Mouse (Mus musculus) liver, embryonic 11.5 days (tissue): ENCODE measurements around the gene Ccr1l1. TPM values are rescaled to one million over a fixed set of nuclear protein-coding genes. Genes with fewer than 3 reads are reported as not detected.

Experiments
- ATAC-seq: fragments of 200-750 bp; cut with Nextera tagmentation; replicated peaks from 2 replicates; pipeline ENCODE4 v1.8.0; 2017; ENCODE audit warnings: moderate number of reproducible peaks, mild to moderate bottlenecking, moderate TSS enrichment, moderate library complexity; ENCODE audit not compliant: low FRiP score
- DNase-seq: peaks from one replicate; pipeline ENCODE4 v3.0.0-alpha.2; 2017; ENCODE audit warnings: low spot score
- H3K27ac ChIP-seq: fragments of 300-500 bp; sonication (generic); 2 replicates; pipeline ENCODE4 v1.5.1; 2014; ENCODE audit warnings: mild to moderate bottlenecking, low read depth, low read length, control low read depth
- H3K27me3 ChIP-seq: fragments of 300-500 bp; sonication (generic); replicated peaks from 2 replicates; pipeline ENCODE4 v1.6.1; 2014; ENCODE audit warnings: low read length, mixed read lengths; ENCODE audit not compliant: control insufficient read depth, insufficient read depth
- H3K36me3 ChIP-seq: fragments of 300-500 bp; sonication (generic); 2 replicates; pipeline ENCODE4 v1.6.1; 2014; ENCODE audit warnings: mild to moderate bottlenecking, low read length, moderate library complexity, mixed read lengths; ENCODE audit not compliant: control insufficient read depth, insufficient read depth
- H3K4me1 ChIP-seq: fragments of 300-500 bp; sonication (generic); replicated peaks from 2 replicates; pipeline ENCODE4 v1.6.1; 2014; ENCODE audit warnings: low read length, mixed read lengths; ENCODE audit not compliant: control insufficient read depth, insufficient read depth
- H3K4me2 ChIP-seq: fragments of 300-500 bp; sonication (generic); 2 replicates; pipeline ENCODE4 v1.6.1; 2014; ENCODE audit warnings: mild to moderate bottlenecking, control low read depth, moderate library complexity
- H3K4me3 ChIP-seq: fragments of 300-500 bp; sonication (generic); 2 replicates; pipeline ENCODE4 v1.5.1; 2014; ENCODE audit warnings: low read depth, low read length, control low read depth
- H3K9ac ChIP-seq: fragments of 300-500 bp; sonication (generic); 2 replicates; pipeline ENCODE4 v1.6.1; 2014; ENCODE audit warnings: low read depth, low read length, control low read depth
- H3K9me3 ChIP-seq: fragments of 300-500 bp; sonication (generic); 2 replicates; pipeline ENCODE4 v1.6.1; 2016; ENCODE audit warnings: low read length, inconsistent platforms, mixed read lengths; ENCODE audit not compliant: control insufficient read depth
- WGBS: fragments of 180-500 bp; shearing (Covaris S2); extraction: QIAGEN DNeasy Blood & Tissue Kit; methylation state at CpG from one replicate; pipeline ENCODE4 v1.1.7; 2014; 5-methylcytosine and 5-hydroxymethylcytosine counted together
- polyA plus RNA-seq: library from polyadenylated mRNA; unstranded; fragments of >200 nt; fragmentation: Nextera tagmentation; extraction: Ambion mirVana; gene quantifications from 2 replicates; pipeline ENCODE4 v1.2.1, GENCODE M21; 2014

Gene Ccr1l1
- polyA plus RNA-seq, 1 experiment from 2014 or later: not detected

DNA sequence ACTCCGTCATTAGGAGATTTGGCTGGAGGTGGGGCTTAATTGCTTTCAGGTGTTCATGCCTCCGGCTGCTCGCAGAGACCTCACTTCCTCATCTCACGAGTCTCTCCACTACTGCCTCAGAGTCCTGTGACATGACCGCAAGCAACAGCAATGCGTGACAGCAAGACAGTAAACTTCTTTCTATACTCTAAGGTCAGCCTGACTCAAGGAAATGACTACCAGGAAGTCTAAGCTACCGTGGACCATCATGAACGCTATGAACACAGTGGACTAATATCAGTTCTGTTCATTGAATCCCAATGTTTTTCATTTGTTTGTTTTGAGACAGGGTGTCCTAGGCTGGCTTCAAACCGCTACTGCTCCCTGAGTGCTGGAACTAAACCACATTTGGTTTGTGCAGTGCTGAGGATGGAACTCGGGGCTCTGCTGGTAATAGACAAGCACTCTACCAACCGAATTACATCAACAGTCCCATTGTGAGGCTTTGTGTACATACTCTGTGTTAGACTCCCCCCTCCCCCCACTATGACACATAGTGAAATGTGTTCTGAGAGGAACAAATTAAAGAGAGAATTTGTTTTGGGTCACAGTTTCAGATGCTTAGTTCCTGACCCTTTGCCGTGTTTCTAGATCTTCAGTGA is 50.0 kb downstream of the Ccr1l1 start:
- DNase-seq (no peak), ATAC-seq (no peak)
- Histone ChIP-seq H3K9ac (peak overlapping the region; percentile 28), H3K4me1 (peaks cover 39% of the 10 kb centered on the region), H3K27ac (peak overlapping the region; percentile 65), H3K4me3 (0 out of 2 replicates have a peak overlapping the region, but pooled peaks have one; percentile 3), H3K9me3 (no peaks in the 10 kb centered on the region), H3K4me2 (peak overlapping the region; percentile 57), H3K36me3 (no peaks in the 10 kb centered on the region), H3K27me3 (no peaks in the 10 kb centered on the region)
- 31% methylated on average over 12 of the region's 12 CpGs for WGBS

DNA sequence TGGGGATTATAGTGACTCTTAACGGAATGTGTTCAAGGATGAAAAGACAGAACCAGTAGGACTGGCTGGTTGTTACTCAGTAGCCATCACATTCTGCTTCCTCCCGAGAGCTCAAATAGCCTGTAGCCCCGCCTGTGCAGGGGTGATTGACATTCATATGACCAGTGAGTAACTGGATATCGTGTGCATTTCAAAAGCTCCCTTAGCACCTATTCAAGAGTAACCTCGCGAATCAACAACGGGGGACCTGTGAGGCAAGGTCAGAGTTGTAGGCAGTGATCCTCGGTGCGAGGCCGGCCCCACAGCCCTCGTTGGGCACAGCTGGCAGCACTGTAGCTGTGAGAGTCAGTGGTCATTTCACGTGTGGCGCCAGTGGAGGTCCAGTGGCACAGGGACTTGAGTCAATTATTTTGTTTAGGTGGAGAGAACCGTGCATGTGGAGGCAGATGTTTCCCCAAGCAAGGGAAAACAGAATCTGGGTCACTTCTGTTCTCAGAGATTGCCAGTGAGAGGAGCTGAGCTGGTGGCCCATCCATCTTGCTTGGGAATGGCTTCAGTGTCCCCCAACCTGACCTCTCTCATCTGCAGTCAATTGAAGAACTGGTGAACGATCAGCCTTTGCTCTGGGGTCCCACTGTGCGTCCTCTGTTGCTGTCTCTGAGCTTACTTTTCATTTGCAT is 50.8 kb downstream of the Ccr1l1 start:
- H3K4me1 ChIP-seq: peaks cover 37% of the 10 kb centered on the region
- peak overlapping the region; percentile 4; the same call in 1 of the 2 replicates for H3K27ac ChIP-seq
- 0 out of 2 replicates have a peak overlapping the region, but pooled peaks have one; percentile 4 for H3K9ac ChIP-seq
- H3K27me3 ChIP-seq: no peaks in the 10 kb centered on the region
- no peak for ATAC-seq
- H3K4me2 ChIP-seq: peak overlapping the region; percentile 57
- no peaks in the 10 kb centered on the region for H3K9me3 ChIP-seq
- H3K4me3 ChIP-seq: no peak overlapping the region
- DNase-seq: no peak
- 51% methylated on average over 16 of the region's 16 CpGs for WGBS
- no peaks in the 10 kb centered on the region for H3K36me3 ChIP-seq

Other genes starting within 250 kb of the Ccr1l1 start
- gene Cxcr6, start 171.9 kb downstream of the Ccr1l1 start, polyA plus RNA-seq: 0.22 TPM in 1 of 2 replicates, not detected in the other
- 7.2 and 8.3 TPM in 2 replicates for gene Fyco1, start 126.5 kb downstream of the Ccr1l1 start, polyA plus RNA-seq
- gene Xcr1, start 116.4 kb downstream of the Ccr1l1 start, polyA plus RNA-seq: not detected in 2 replicates
- 1.9 and 2.0 TPM in 2 replicates for gene Ccr1, start 9.7 kb downstream of the Ccr1l1 start, polyA plus RNA-seq
- 0.04 and 0.05 TPM in 2 replicates for gene Ccr3, start 43.6 kb upstream of the Ccr1l1 start, polyA plus RNA-seq
- gene Ccr2, start 123.5 kb upstream of the Ccr1l1 start, polyA plus RNA-seq: 0.64 and 0.80 TPM in 2 replicates
- gene Ccr5, start 143.1 kb upstream of the Ccr1l1 start, polyA plus RNA-seq: 1.1 and 2.7 TPM in 2 replicates